Mouse (Mus musculus) neural tube, embryonic 11.5 days (tissue): ENCODE results near the gene Prrg1. TPM values are rescaled to one million over a fixed set of nuclear protein-coding genes. Genes with fewer than 3 reads are reported as not detected.

Experiments used
- ATAC-seq: fragments of 200-750 bp; cut with Nextera tagmentation; 2 replicates; pipeline ENCODE4 v1.8.0; 2017; ENCODE audit warnings: moderate number of reproducible peaks, mild to moderate bottlenecking, moderate TSS enrichment, moderate library complexity; ENCODE audit not compliant: insufficient read depth, low FRiP score, low TSS enrichment
- DNase-seq: peaks from one replicate; pipeline ENCODE4 v3.0.0-alpha.2; 2015; ENCODE audit warnings: low spot score
- H3K27ac ChIP-seq: fragments of 300-500 bp; sonication (generic); 2 replicates; pipeline ENCODE4 v1.5.1; 2014; ENCODE audit warnings: low read depth, mild to moderate bottlenecking, low read length
- H3K27me3 ChIP-seq: fragments of 300-500 bp; sonication (generic); 2 replicates; pipeline ENCODE4 v1.6.1; 2014; ENCODE audit warnings: mild to moderate bottlenecking, low read length, mixed read lengths; ENCODE audit not compliant: control insufficient read depth, insufficient read depth
- H3K36me3 ChIP-seq: fragments of 300-500 bp; sonication (generic); 2 replicates; pipeline ENCODE4 v1.6.1; 2014; ENCODE audit warnings: mild to moderate bottlenecking, low read length, moderate library complexity, mixed read lengths; ENCODE audit not compliant: control insufficient read depth, insufficient read depth
- H3K4me1 ChIP-seq: fragments of 300-500 bp; sonication (generic); 2 replicates; pipeline ENCODE4 v1.6.1; 2014; ENCODE audit warnings: low read length, mixed read lengths; ENCODE audit not compliant: control insufficient read depth, insufficient read depth
- H3K4me2 ChIP-seq: fragments of 300-500 bp; sonication (generic); 2 replicates; pipeline ENCODE4 v1.6.1; 2014; ENCODE audit warnings: low read depth, mild to moderate bottlenecking, moderate library complexity
- H3K4me3 ChIP-seq: fragments of 300-500 bp; sonication (generic); 2 replicates; pipeline ENCODE4 v1.5.1; 2014; ENCODE audit warnings: low read depth, low read length
- H3K9ac ChIP-seq: fragments of 300-500 bp; sonication (generic); 2 replicates; pipeline ENCODE4 v1.6.1; 2014; ENCODE audit warnings: mild to moderate bottlenecking, low read length
- H3K9me3 ChIP-seq: fragments of 300-500 bp; sonication (generic); 2 replicates; pipeline ENCODE4 v1.6.1; 2016; ENCODE audit warnings: low read length; ENCODE audit not compliant: control insufficient read depth
- WGBS: fragments of 180-500 bp; shearing (Covaris S2); extraction: QIAGEN DNeasy Blood & Tissue Kit; methylation state at CpG from one replicate; pipeline ENCODE4 v1.1.7; 2014; 5-methylcytosine and 5-hydroxymethylcytosine counted together
- polyA plus RNA-seq: library from polyadenylated mRNA; unstranded; fragments of >200 nt; fragmentation: Nextera tagmentation; extraction: Ambion mirVana; gene quantifications from 2 replicates; pipeline ENCODE4 v1.2.1, GENCODE M21; 2014

Prrg1 gene
- polyA plus RNA-seq, result 6.9 and 8.1 TPM in 2 replicates

- Histone ChIP-seq H3K27me3 (no peaks in the 10 kb centered on the region), H3K4me3 (peak within 1 kb of the TSS; percentile 43), H3K9ac (peak within 1 kb of the TSS; percentile 54), H3K36me3 (no peaks in the 10 kb centered on the region), H3K27ac (peak within 1 kb of the TSS; percentile 44; the same call in 1 of the 2 replicates), H3K9me3 (no peaks in the 10 kb centered on the region), H3K4me1 (no peaks in the 10 kb centered on the region), H3K4me2 (peak within 1 kb of the TSS; percentile 45)
- WGBS, result 22% methylated on average over 34 of the region's 36 CpGs
- peak; percentile 94 for ATAC-seq
- peak; percentile 79 for DNase-seq
Measured at GRCm38 (mm10) chrX:78583202-78584004, at the start of gene Prrg1. Gene Prrg1, minus strand, starts transcription at chrX:78583896.

- Histone ChIP-seq H3K36me3 (no peaks in the 10 kb centered on the region), H3K9me3 (no peaks in the 10 kb centered on the region), H3K27ac (no peak overlapping the region), H3K4me3 (no peak overlapping the region), H3K4me1 (no peaks in the 10 kb centered on the region), H3K27me3 (no peaks in the 10 kb centered on the region), H3K4me2 (no peak overlapping the region), H3K9ac (no peak overlapping the region)
- 75% methylated on average over 2 of the region's 2 CpGs for WGBS
- no peak for ATAC-seq
- DNase-seq, result no peak
Measured at GRCm38 (mm10) chrX:78605814-78606213, 22.1 kb upstream of the Prrg1 start.

- H3K4me1 ChIP-seq, result no peaks in the 10 kb centered on the region
- H3K4me2 ChIP-seq, result no peak overlapping the region
- ATAC-seq, result no peak
- H3K27ac ChIP-seq, result no peak overlapping the region
- H3K9ac ChIP-seq, result no peak overlapping the region
- H3K9me3 ChIP-seq, result no peaks in the 10 kb centered on the region
- H3K36me3 ChIP-seq, result no peaks in the 10 kb centered on the region
- H3K4me3 ChIP-seq, result no peak overlapping the region
- WGBS, result 78% methylated on average over 2 of the region's 2 CpGs
- DNase-seq, result no peak
- H3K27me3 ChIP-seq, result no peaks in the 10 kb centered on the region
Measured at GRCm38 (mm10) chrX:78593138-78593537, 9.4 kb upstream of the Prrg1 start.

GRCm38 (mm10) chrX:78582854-78583201 is 868 bp downstream of the Prrg1 start:
- no peaks in the 10 kb centered on the region for H3K9me3 ChIP-seq
- H3K27ac ChIP-seq, result no peak overlapping the region

GRCm38 (mm10) chrX:78563451-78563850 is 20.2 kb downstream of the Prrg1 start:
- Histone ChIP-seq H3K27ac (no peak overlapping the region), H3K9ac (no peak overlapping the region), H3K4me2 (no peak overlapping the region), H3K4me3 (no peak overlapping the region), H3K36me3 (no peaks in the 10 kb centered on the region), H3K27me3 (no peaks in the 10 kb centered on the region), H3K4me1 (no peaks in the 10 kb centered on the region), H3K9me3 (no peaks in the 10 kb centered on the region)
- ATAC-seq, result no peak
- WGBS, result 64% methylated on average over 2 of the region's 2 CpGs
- no peak for DNase-seq

More at GRCm38 (mm10) chrX:78582854-78583201, 868 bp downstream of the Prrg1 start:
- Histone ChIP-seq H3K9ac (peak overlapping the region; percentile 54; the same call in 1 of the 2 replicates), H3K4me2 (peak overlapping the region; percentile 45), H3K4me3 (peak overlapping the region; percentile 43), H3K4me1 (no peaks in the 10 kb centered on the region), H3K36me3 (no peaks in the 10 kb centered on the region), H3K27me3 (no peaks in the 10 kb centered on the region)
- WGBS, result 17% methylated on average over 6 of the region's 21 CpGs
- DNase-seq, result peak; percentile 56
- peak; percentile 63 for ATAC-seq

GRCm38 (mm10) chrX:78553399-78553798 is 30.3 kb downstream of the Prrg1 start:
- H3K4me2 ChIP-seq, result no peak overlapping the region
- H3K4me1 ChIP-seq, result no peaks in the 10 kb centered on the region
- H3K36me3 ChIP-seq, result no peaks in the 10 kb centered on the region
- no peak for ATAC-seq
- 88% methylated on average over 2 of the region's 2 CpGs for WGBS
- H3K9ac ChIP-seq, result no peak overlapping the region
- H3K27ac ChIP-seq, result no peak overlapping the region
- no peaks in the 10 kb centered on the region for H3K27me3 ChIP-seq
- DNase-seq, result no peak
- no peaks in the 10 kb centered on the region for H3K9me3 ChIP-seq
- no peak overlapping the region for H3K4me3 ChIP-seq

GRCm38 (mm10) chrX:78552704-78553103 is 31.0 kb downstream of the Prrg1 start:
- Histone ChIP-seq H3K9ac (no peak overlapping the region), H3K4me1 (no peaks in the 10 kb centered on the region), H3K4me3 (no peak overlapping the region), H3K36me3 (no peaks in the 10 kb centered on the region), H3K4me2 (no peak overlapping the region), H3K27ac (no peak overlapping the region), H3K9me3 (no peaks in the 10 kb centered on the region), H3K27me3 (no peaks in the 10 kb centered on the region)
- no peak for DNase-seq
- ATAC-seq, result no peak
- 65% methylated on average over 1 of the region's 1 CpGs for WGBS

- Histone ChIP-seq H3K4me3 (no peak overlapping the region), H3K27me3 (no peaks in the 10 kb centered on the region), H3K9me3 (no peaks in the 10 kb centered on the region), H3K36me3 (no peaks in the 10 kb centered on the region), H3K27ac (no peak overlapping the region), H3K4me1 (no peaks in the 10 kb centered on the region), H3K9ac (no peak overlapping the region), H3K4me2 (no peak overlapping the region)
- ATAC-seq, result no peak
- 63% methylated on average over 1 of the region's 1 CpGs for WGBS
- no peak for DNase-seq
Measured at GRCm38 (mm10) chrX:78547696-78548095, 36.0 kb downstream of the Prrg1 start.

GRCm38 (mm10) chrX:78539734-78540133 is 44.0 kb downstream of the Prrg1 start:
- DNase-seq (no peak), ATAC-seq (no peak)
- no peaks in the 10 kb centered on the region for H3K36me3 ChIP-seq
- no peak overlapping the region for H3K4me3 ChIP-seq
- H3K4me2 ChIP-seq, result no peak overlapping the region
- no peak overlapping the region for H3K27ac ChIP-seq
- no peak overlapping the region for H3K9ac ChIP-seq
- H3K4me1 ChIP-seq, result no peaks in the 10 kb centered on the region
- H3K9me3 ChIP-seq, result no peaks in the 10 kb centered on the region
- no peaks in the 10 kb centered on the region for H3K27me3 ChIP-seq
